Mouse (Mus musculus): ENCODE measurements around the gene Foxg1. TPM values are rescaled to one million over a fixed set of nuclear protein-coding genes. Genes with fewer than 3 reads are reported as not detected.

Gene Foxg1
- polyA plus RNA-seq, 1 experiment from 2014 or later, result not detected

- no peak overlapping the region for H3K4me2 ChIP-seq
- WGBS, result 16% methylated on average over 4 of the region's 4 CpGs
- peaks cover 8% of the 10 kb centered on the region for H3K4me1 ChIP-seq
- H3K27me3 ChIP-seq, result peaks cover 73% of the 10 kb centered on the region
- H3K4me3 ChIP-seq, result no peak overlapping the region
- H3K9me3 ChIP-seq, result no peaks in the 10 kb centered on the region
- ATAC-seq (ENCODE audit: insufficient number of reproducible peaks, low FRiP score, low TSS enrichment, low read depth), result no peak
- H3K36me3 ChIP-seq, result no peaks in the 10 kb centered on the region
- no peak overlapping the region for H3K9ac ChIP-seq
- H3K27ac ChIP-seq, result no peak overlapping the region
Observed at GRCm38 (mm10) chr12:49397443-49398162, 15.1 kb downstream of the Foxg1 start.

GRCm38 (mm10) chr12:49398163-49398540 is 15.7 kb downstream of the Foxg1 start:
- H3K4me1 ChIP-seq, result peaks cover 8% of the 10 kb centered on the region
- H3K4me3 ChIP-seq, result no peak overlapping the region
- peaks cover 73% of the 10 kb centered on the region for H3K27me3 ChIP-seq
- no peak overlapping the region for H3K27ac ChIP-seq
- H3K9ac ChIP-seq, result no peak overlapping the region
- H3K9me3 ChIP-seq, result no peaks in the 10 kb centered on the region
- no peak for ATAC-seq (ENCODE audit: insufficient number of reproducible peaks, low FRiP score, low TSS enrichment, low read depth)
- H3K4me2 ChIP-seq, result no peak overlapping the region
- no peaks in the 10 kb centered on the region for H3K36me3 ChIP-seq

DNA sequence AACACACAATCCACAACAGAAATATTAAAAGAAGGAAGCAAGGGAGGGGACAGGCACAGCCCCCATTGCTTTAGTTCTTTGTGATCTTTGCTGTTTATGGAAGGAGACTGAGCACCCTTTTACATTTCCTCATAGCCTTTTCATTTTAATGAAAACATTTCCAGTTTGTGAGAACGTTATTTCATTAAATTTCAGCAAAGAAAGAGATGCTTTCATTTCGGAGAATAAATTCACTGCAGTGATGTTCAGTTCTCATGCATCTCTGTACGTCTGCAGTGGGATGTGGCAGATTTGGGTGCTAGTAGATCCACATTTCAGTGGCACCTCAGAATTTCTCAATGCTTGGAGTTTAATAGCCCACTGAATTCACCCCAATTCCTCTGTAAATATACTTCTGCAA is 16.2 kb downstream of the Foxg1 start:
- no peak for ATAC-seq (ENCODE audit: insufficient number of reproducible peaks, low FRiP score, low TSS enrichment, low read depth)
- H3K27me3 ChIP-seq, result peaks cover 76% of the 10 kb centered on the region
- H3K9me3 ChIP-seq, result no peaks in the 10 kb centered on the region
- H3K4me2 ChIP-seq, result no peak overlapping the region
- H3K36me3 ChIP-seq, result no peaks in the 10 kb centered on the region
- WGBS, result 17% methylated on average over 3 of the region's 3 CpGs
- peaks cover 8% of the 10 kb centered on the region for H3K4me1 ChIP-seq
- H3K4me3 ChIP-seq, result no peak overlapping the region
- H3K9ac ChIP-seq, result no peak overlapping the region
- no peak overlapping the region for H3K27ac ChIP-seq

DNA sequence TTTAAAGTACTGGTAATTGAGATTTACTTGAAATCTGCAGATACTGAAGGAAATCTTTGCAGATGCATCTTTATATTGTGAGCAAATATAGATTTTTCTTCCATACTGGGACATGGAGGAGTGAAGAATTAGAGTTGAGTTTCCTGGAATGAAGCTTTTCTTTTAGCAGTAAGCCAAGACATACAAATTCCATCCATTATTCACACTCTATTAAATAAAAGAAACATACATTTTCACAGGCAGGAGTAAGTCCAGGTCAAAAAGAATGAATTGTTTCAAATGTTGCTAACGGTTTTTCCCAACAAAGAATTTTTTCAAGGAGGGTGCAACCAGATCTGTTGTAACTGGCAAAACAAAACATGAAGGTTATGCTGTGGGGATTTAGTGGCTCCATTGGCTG is 17.2 kb downstream of the Foxg1 start:
- H3K4me3 ChIP-seq, result no peak overlapping the region
- WGBS, result 3% methylated on average over 1 of the region's 1 CpGs
- H3K9ac ChIP-seq, result no peak overlapping the region
- H3K9me3 ChIP-seq, result no peaks in the 10 kb centered on the region
- no peaks in the 10 kb centered on the region for H3K36me3 ChIP-seq
- no peak overlapping the region for H3K27ac ChIP-seq
- peaks cover 75% of the 10 kb centered on the region for H3K27me3 ChIP-seq
- no peak overlapping the region for H3K4me2 ChIP-seq
- ATAC-seq (ENCODE audit: insufficient number of reproducible peaks, low FRiP score, low TSS enrichment, low read depth), result no peak
- H3K4me1 ChIP-seq, result peaks cover 8% of the 10 kb centered on the region

DNA sequence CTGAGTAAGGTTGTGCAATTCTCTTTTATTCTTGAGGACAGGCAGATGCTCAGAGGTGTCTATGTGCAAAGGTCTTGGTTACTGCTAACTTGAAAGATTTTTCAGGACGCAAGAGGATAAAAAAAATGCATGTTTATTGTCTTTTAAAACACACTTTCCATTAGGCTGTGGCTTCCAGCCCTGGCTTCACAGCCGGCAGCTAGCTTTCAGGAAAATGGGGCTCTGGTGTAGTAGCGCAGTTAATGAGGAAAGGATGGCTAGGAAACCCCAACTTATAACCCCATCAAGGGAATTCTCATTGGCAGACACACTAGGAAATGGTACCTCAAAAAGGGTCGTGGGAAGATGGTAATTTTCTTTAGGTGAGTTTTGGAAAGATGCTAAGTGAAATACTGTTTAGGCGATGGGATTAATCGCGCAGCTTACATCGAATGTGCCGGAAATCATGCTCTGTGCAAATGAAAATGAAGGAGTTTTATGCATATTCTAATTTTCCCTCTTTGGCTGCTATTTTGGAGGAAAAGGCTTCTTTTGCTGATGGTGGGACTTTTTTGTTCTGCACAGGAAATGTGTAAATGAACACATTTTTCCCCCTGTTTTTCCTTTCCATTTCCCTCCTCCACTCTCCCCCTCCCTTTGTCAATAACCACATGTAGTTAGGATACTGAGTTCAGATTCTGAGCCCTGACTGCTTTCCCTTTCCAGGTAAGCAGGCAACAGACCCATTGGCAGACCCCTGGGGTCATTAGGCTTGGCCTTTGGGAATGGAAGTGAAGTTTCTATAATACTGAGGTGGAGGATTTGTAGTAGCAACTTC is 17.8 kb downstream of the Foxg1 start:
- Histone ChIP-seq H3K27ac (no peak overlapping the region), H3K4me3 (no peak overlapping the region)
- 4% methylated on average over 9 of the region's 9 CpGs for WGBS

DNA sequence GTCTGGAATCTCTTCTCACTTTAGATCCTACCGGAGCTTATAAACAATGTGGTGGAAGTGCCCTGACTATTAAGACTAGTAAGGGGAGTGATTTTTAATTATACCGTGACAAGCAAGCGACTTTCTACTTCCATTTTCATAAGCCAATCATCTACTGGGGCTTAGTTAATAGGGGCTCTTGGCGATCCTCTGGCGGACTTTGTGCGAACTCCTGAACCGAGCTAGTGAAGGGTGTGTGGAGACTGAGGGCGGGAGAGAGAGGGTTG is 18.3 kb downstream of the Foxg1 start:
- Histone ChIP-seq H3K27ac (no peak overlapping the region), H3K4me1 (peaks cover 8% of the 10 kb centered on the region), H3K4me2 (peak overlapping the region; percentile 91), H3K4me3 (peak overlapping the region; percentile 43), H3K9me3 (no peaks in the 10 kb centered on the region), H3K27me3 (peaks cover 66% of the 10 kb centered on the region), H3K36me3 (no peaks in the 10 kb centered on the region), H3K9ac (no peak overlapping the region)
- under 1% methylated on average over 8 of the region's 8 CpGs for WGBS
- no peak for ATAC-seq (ENCODE audit: insufficient number of reproducible peaks, low FRiP score, low TSS enrichment, low read depth)

More for the DNA sequence above, 17.8 kb downstream of the Foxg1 start:
- Histone ChIP-seq H3K4me1 (peaks cover 8% of the 10 kb centered on the region), H3K4me2 (no peak overlapping the region), H3K36me3 (no peaks in the 10 kb centered on the region), H3K9ac (no peak overlapping the region), H3K27me3 (peaks cover 69% of the 10 kb centered on the region), H3K9me3 (no peaks in the 10 kb centered on the region)
- ATAC-seq (ENCODE audit: insufficient number of reproducible peaks, low FRiP score, low TSS enrichment, low read depth), result no peak

GRCm38 (mm10) chr12:49401119-49401795 is 18.8 kb downstream of the Foxg1 start:
- Histone ChIP-seq H3K27ac (no peak overlapping the region), H3K4me2 (peak overlapping the region; percentile 91), H3K27me3 (peaks cover 63% of the 10 kb centered on the region), H3K4me3 (peak overlapping the region; percentile 43), H3K4me1 (peaks cover 8% of the 10 kb centered on the region), H3K36me3 (no peaks in the 10 kb centered on the region), H3K9ac (no peak overlapping the region), H3K9me3 (no peaks in the 10 kb centered on the region)
- ATAC-seq (ENCODE audit: insufficient number of reproducible peaks, low FRiP score, low TSS enrichment, low read depth), result no peak
- under 1% methylated on average over 68 of the region's 68 CpGs for WGBS

- Histone ChIP-seq H3K4me3 (peak overlapping the region; percentile 43), H3K27me3 (peaks cover 61% of the 10 kb centered on the region), H3K27ac (no peak overlapping the region), H3K9me3 (no peaks in the 10 kb centered on the region), H3K4me2 (peak overlapping the region; percentile 91), H3K4me1 (peaks cover 8% of the 10 kb centered on the region), H3K36me3 (no peaks in the 10 kb centered on the region), H3K9ac (no peak overlapping the region)
- WGBS, result 0% methylated on average over 5 of the region's 5 CpGs
- ATAC-seq (ENCODE audit: insufficient number of reproducible peaks, low FRiP score, low TSS enrichment, low read depth), result no peak
Observed at GRCm38 (mm10) chr12:49401796-49402130, 19.3 kb downstream of the Foxg1 start.

DNA sequence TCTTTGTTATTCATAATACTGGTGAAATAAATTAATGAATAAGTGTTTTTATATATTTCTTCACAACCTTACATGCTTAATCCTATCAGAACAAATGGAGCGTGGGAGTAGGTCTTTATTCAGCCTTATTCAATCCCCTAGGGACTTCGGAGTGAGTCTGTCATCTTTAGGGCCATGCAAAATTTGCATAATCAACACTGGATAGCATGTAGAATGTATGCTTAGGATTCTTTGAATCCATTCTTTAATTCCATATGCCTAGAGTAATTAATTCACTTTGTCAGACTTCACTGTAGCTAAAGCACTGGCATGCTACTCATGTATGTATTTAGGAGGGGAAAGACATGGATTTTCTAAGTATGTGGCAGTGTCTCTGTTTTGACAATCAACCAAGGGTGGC is 27.4 kb downstream of the Foxg1 start:
- Histone ChIP-seq H3K4me2 (no peak overlapping the region), H3K9ac (no peak overlapping the region), H3K27me3 (0 out of 2 replicates have a peak, but pooled peaks cover 4% of the 10 kb centered on the region), H3K9me3 (no peaks in the 10 kb centered on the region), H3K36me3 (no peaks in the 10 kb centered on the region), H3K27ac (no peak overlapping the region), H3K4me1 (no peaks in the 10 kb centered on the region), H3K4me3 (no peak overlapping the region)
- no peak for ATAC-seq (ENCODE audit: insufficient number of reproducible peaks, low FRiP score, low TSS enrichment, low read depth)
- 75% methylated on average over 2 of the region's 2 CpGs for WGBS

DNA sequence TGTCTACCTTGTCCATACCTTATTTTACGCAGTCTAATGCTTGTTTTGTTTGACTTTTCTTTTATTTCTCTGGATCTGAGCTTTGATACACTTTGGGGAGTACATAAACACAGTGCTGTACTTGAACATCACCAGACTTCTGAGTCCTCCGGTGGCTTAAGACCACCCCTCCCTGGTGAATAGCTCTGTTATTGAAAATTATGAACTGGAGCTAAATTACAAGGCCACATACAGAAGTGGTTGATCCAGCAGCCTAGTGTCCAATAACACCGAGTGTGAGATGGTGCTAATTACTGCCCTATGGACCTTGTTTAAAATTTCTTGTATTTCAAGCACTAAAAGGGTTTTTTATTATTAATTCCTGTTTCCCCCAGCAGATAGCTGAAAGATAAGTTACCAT is 35.5 kb downstream of the Foxg1 start:
- Histone ChIP-seq H3K9me3 (no peaks in the 10 kb centered on the region), H3K4me3 (no peak overlapping the region), H3K9ac (no peak overlapping the region), H3K27me3 (no peaks in the 10 kb centered on the region), H3K27ac (no peak overlapping the region), H3K4me1 (no peaks in the 10 kb centered on the region), H3K4me2 (no peak overlapping the region), H3K36me3 (no peaks in the 10 kb centered on the region)
- no peak for ATAC-seq (ENCODE audit: insufficient number of reproducible peaks, low FRiP score, low TSS enrichment, low read depth)
- 47% methylated on average over 3 of the region's 3 CpGs for WGBS
